9 mouse cellular contexts compared by ENCODE assay signal in the genomic region with DNA sequence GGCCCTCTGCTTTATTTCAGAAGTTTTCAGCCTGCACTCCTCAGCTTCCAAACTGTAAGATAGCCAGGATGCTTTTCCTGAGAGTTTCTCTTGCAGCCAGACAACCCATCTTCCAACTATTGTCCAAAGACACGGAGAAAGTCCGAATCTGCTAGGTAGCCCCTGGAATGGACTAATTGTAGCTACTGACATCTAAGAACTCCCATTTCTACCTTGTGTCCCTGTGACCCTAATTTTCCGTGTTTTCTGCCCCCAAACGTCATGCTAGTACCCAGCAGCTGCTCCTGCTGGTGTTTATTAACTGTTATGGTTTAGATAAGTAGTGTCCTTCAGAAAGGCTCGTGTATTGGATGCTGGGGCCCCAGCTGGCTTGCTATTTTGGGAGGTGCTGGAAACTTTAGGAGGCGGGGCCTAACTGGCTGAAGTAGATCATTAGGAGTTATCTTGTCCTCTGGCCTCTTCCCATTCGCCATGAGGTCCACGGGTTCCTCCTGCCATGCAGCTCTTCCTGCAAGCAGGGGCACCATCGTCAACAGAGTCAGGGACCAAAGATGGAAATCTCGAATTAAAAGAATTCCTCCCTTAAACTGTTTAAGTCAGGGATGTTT. TPM values are rescaled to one million over a fixed set of nuclear protein-coding genes. Genes with fewer than 3 reads are reported as not detected.
DNase-seq lines count a peak whose midpoint lies in the region; ATAC-seq and TF ChIP-seq lines count a peak whose summit lies in the region.
"Had no signal": no experiment of that assay in that cellular context is flagged by ENCODE, and none has a peak within 500 bp of the region (broad histone marks: within the 10 kb centered on the region; RNA-seq: fewer than 3 reads in every experiment).

No protein-coding gene starts in this region.

- no peak for TF ChIP-seq POLR2A in cerebellum, adult 2 months (IDR thresholded peaks at IDR 0.05; ENCODE audit: borderline replicate concordance, insufficient read depth, low read length)

- TF ChIP-seq CTCF in E14TG2a.4 (conservative IDR thresholded peaks at IDR 0.05; ENCODE audit: low read length), result no peak
- TF ChIP-seq CTCF in liver, embryonic 14.5 days (IDR thresholded peaks at IDR 0.05; ENCODE audit: low read depth), result no peak
- no peak for TF ChIP-seq CTCF in cerebellum, adult 2 months (IDR thresholded peaks at IDR 0.05; ENCODE audit: borderline replicate concordance, insufficient read depth, low read depth, low read length)

- no peak overlapping the region for H3K9ac ChIP-seq in hindbrain, embryonic 14.5 days
- no peak overlapping the region for H3K9ac ChIP-seq in hindbrain, embryonic 12.5 days
- H3K9ac ChIP-seq in liver, embryonic 14.5 days (replicated peaks), result peak overlapping the region; percentile 56

- peaks cover 31% of the 10 kb centered on the region for H3K4me1 ChIP-seq in hindbrain, embryonic 14.5 days (replicated peaks; ENCODE audit: control insufficient read depth, insufficient read depth, low read length)
- peaks cover 21% of the 10 kb centered on the region for H3K4me1 ChIP-seq in hindbrain, embryonic 12.5 days
- H3K4me1 ChIP-seq in E14TG2a.4 (replicated peaks; ENCODE audit: low read depth, low read length), result peaks cover 53% of the 10 kb centered on the region
- H3K4me1 ChIP-seq in erythroblast, embryonic 14.5 days (ENCODE audit: control insufficient read depth), result peaks cover 70% of the 10 kb centered on the region
- H3K4me1 ChIP-seq in liver, embryonic 14.5 days (replicated peaks; ENCODE audit: control insufficient read depth in 2 of 2, insufficient read depth in 2 of 2, low read length in 1 of 2), result peaks cover 35 to 37% of the 10 kb centered on the region in 2 experiments
- peaks cover 9% of the 10 kb centered on the region; the same call in 1 of the 2 replicates for H3K4me1 ChIP-seq in cerebellum, adult 2 months (ENCODE audit: control insufficient read depth, insufficient read depth, low read length)

- no peaks in the 10 kb centered on the region for H3K9me3 ChIP-seq in hindbrain, embryonic 14.5 days (ENCODE audit: control insufficient read depth, low read length)
- H3K9me3 ChIP-seq in hindbrain, embryonic 12.5 days (replicated peaks), result no peaks in the 10 kb centered on the region
- H3K9me3 ChIP-seq in E14TG2a.4 (ENCODE audit: low read length), result no peaks in the 10 kb centered on the region
- H3K9me3 ChIP-seq in erythroblast, embryonic 14.5 days (ENCODE audit: control insufficient read depth, low read length), result no peaks in the 10 kb centered on the region
- no peaks in the 10 kb centered on the region for H3K9me3 ChIP-seq in liver, embryonic 14.5 days (ENCODE audit: control insufficient read depth, low read length)

- 0 out of 2 replicates have a peak overlapping the region, but pooled peaks have one; percentile 94 for H3K27ac ChIP-seq in hindbrain, embryonic 14.5 days
- H3K27ac ChIP-seq in hindbrain, embryonic 12.5 days, result no peak overlapping the region
- H3K27ac ChIP-seq in liver, embryonic 14.5 days, result peak overlapping the region; percentile 96
- no peak overlapping the region for H3K27ac ChIP-seq in cerebellum, adult 2 months (ENCODE audit: insufficient read depth, low read length)

- WGBS in hindbrain, embryonic 14.5 days, result 66% methylated on average over 10 of the region's 10 CpGs
- 65% methylated on average over 10 of the region's 10 CpGs for WGBS in hindbrain, embryonic 12.5 days
- WGBS in liver, embryonic 14.5 days (ENCODE audit: insufficient replicate concordance), result 21% methylated on average over 10 of the region's 10 CpGs
- 77% methylated on average over 10 of the region's 10 CpGs for WGBS in cerebellum, adult 2 months

- no peak overlapping the region for H3K4me2 ChIP-seq in hindbrain, embryonic 14.5 days (replicated peaks)
- no peak overlapping the region for H3K4me2 ChIP-seq in hindbrain, embryonic 12.5 days (replicated peaks)
- peak overlapping the region; percentile 91 for H3K4me2 ChIP-seq in liver, embryonic 14.5 days (ENCODE audit: low read depth)

- no peaks in the 10 kb centered on the region; the same call in 1 of the 2 replicates for H3K36me3 ChIP-seq in hindbrain, embryonic 14.5 days (replicated peaks; ENCODE audit: control insufficient read depth, insufficient read depth)
- no peaks in the 10 kb centered on the region for H3K36me3 ChIP-seq in hindbrain, embryonic 12.5 days
- H3K36me3 ChIP-seq in E14TG2a.4 (ENCODE audit: insufficient read depth, low read length), result peaks cover 6% of the 10 kb centered on the region
- peaks cover 13% of the 10 kb centered on the region for H3K36me3 ChIP-seq in erythroblast, embryonic 14.5 days (ENCODE audit: control insufficient read depth)
- H3K36me3 ChIP-seq in liver, embryonic 14.5 days (replicated peaks; ENCODE audit: control insufficient read depth, insufficient read depth, low read depth), result peaks cover 9% of the 10 kb centered on the region

- H3K4me3 ChIP-seq in hindbrain, embryonic 14.5 days (replicated peaks; ENCODE audit: low read length), result no peak overlapping the region
- no peak overlapping the region for H3K4me3 ChIP-seq in hindbrain, embryonic 12.5 days
- peak overlapping the region; percentile 23; the same call in 1 of the 2 replicates for H3K4me3 ChIP-seq in E14TG2a.4 (replicated peaks; ENCODE audit: low read length)
- peak overlapping the region; percentile 99 for H3K4me3 ChIP-seq in erythroblast, embryonic 14.5 days (replicated peaks)
- H3K4me3 ChIP-seq in liver, embryonic 14.5 days (ENCODE audit: insufficient read depth in 1 of 2, low read depth in 2 of 2, low read length in 2 of 2), result peak overlapping the region in 1 of 2 experiments; percentile 100; a peak in 2 of 4 replicates
- no peak overlapping the region for H3K4me3 ChIP-seq in cerebellum, adult 2 months (replicated peaks; ENCODE audit: insufficient read depth, low read depth, low read length)

- no peak for TF ChIP-seq EP300 in liver, embryonic 14.5 days (IDR thresholded peaks at IDR 0.05; ENCODE audit: low read depth)

- H3K27me3 ChIP-seq in hindbrain, embryonic 14.5 days (ENCODE audit: control insufficient read depth, insufficient read depth, low read length), result no peaks in the 10 kb centered on the region
- H3K27me3 ChIP-seq in hindbrain, embryonic 12.5 days, result no peaks in the 10 kb centered on the region
- peaks cover 8% of the 10 kb centered on the region for H3K27me3 ChIP-seq in E14TG2a.4 (ENCODE audit: insufficient read depth, low read length)
- no peaks in the 10 kb centered on the region for H3K27me3 ChIP-seq in erythroblast, embryonic 14.5 days (ENCODE audit: control insufficient read depth)
- no peaks in the 10 kb centered on the region for H3K27me3 ChIP-seq in liver, embryonic 14.5 days (ENCODE audit: control insufficient read depth, insufficient read depth, low read length)
- no peaks in the 10 kb centered on the region for H3K27me3 ChIP-seq in cerebellum, adult 2 months (ENCODE audit: control insufficient read depth, insufficient read depth, low read length)
- H3K27me3 ChIP-seq: Patski had no signal

- no peak for ATAC-seq in hindbrain, embryonic 14.5 days (ENCODE audit: low FRiP score)
- no peak for ATAC-seq in hindbrain, embryonic 12.5 days (ENCODE audit: low FRiP score)
- ATAC-seq in liver, embryonic 14.5 days (ENCODE audit: insufficient read depth), result peak; percentile 66
- ATAC-seq: Patski had no signal

- no peak for DNase-seq in hindbrain, embryonic 14.5 days (ENCODE audit: low spot score)
- peak; percentile 85 to 90 (median 87) for DNase-seq in liver, embryonic 14.5 days (ENCODE audit: low read depth in 3 of 3, low spot score in 3 of 3)
- no peak for DNase-seq in adrenal gland, postnatal 14 days
- no peak for DNase-seq in cerebellum, adult 2 months
- DNase-seq in embryo, embryonic 10 days (ENCODE audit: low spot score), result no peak

RNA-seq across cellular contexts. Expression of a gene that starts 19.2 kb away (rescaled TPM):
- 44.6 and 49.4 TPM in 2 replicates for polyA plus RNA-seq in hindbrain, embryonic 14.5 days (2014; fragmentation: Nextera tagmentation; extraction: Ambion mirVana)
- 20.7 and 22.7 TPM in 2 replicates for polyA plus RNA-seq in hindbrain, embryonic 12.5 days (2016; fragmentation: Nextera tagmentation; extraction: Ambion mirVana)
- polyA plus RNA-seq in erythroblast, embryonic 14.5 days (2012), result 9.7 and 11.0 TPM in 2 replicates
- polyA plus RNA-seq in liver, embryonic 14.5 days (2012; rRNA removed), result 6.0 and 8.1 TPM in 2 replicates
- 9.4 and 12.8 TPM in 2 replicates for polyA plus RNA-seq in liver, embryonic 14.5 days (2014; fragmentation: Nextera tagmentation; extraction: Ambion mirVana)
- 56.9 and 59.6 TPM in 2 replicates for total RNA-seq in adrenal gland, postnatal 14 days (2021)
- 75.7 and 82.7 TPM in 2 replicates for polyA plus RNA-seq in cerebellum, adult 2 months (2012; rRNA removed)

Comparison
In these comparisons a context has a peak if more than half of its experiments do, and no peak if none do; other contexts are left out.
1. H3K27ac ChIP-seq: peak in hindbrain, embryonic 14.5 days (single experiment) and liver, embryonic 14.5 days (single experiment); none in hindbrain, embryonic 12.5 days (single experiment) and cerebellum, adult 2 months (single experiment).
2. DNase-seq: peak in liver, embryonic 14.5 days (3 of 3); none in hindbrain, embryonic 14.5 days (single experiment), adrenal gland, postnatal 14 days (single experiment), cerebellum, adult 2 months (0 of 2) and embryo, embryonic 10 days (single experiment).
3. H3K4me3 ChIP-seq: peak in E14TG2a.4 (single experiment) and erythroblast, embryonic 14.5 days (single experiment); none in hindbrain, embryonic 14.5 days (single experiment), hindbrain, embryonic 12.5 days (single experiment) and cerebellum, adult 2 months (single experiment).